Mouse (Mus musculus) embryonic fibroblast, embryonic 13.5 days (primary cell): ENCODE measurements around the gene B4gat1.

Experiments
- CTCF ChIP-seq: IDR thresholded peaks from 2 replicates; pipeline ENCODE4 v1.5.1; 2011; ENCODE audit warnings: mild to moderate bottlenecking, control low read depth, low read length, moderate library complexity, borderline replicate concordance; ENCODE audit not compliant: insufficient read depth
- POLR2A ChIP-seq: IDR thresholded peaks from 2 replicates; pipeline ENCODE4 v1.6.1; 2011; ENCODE audit warnings: low read depth, mild to moderate bottlenecking, control low read depth, low read length, moderate library complexity

DNA sequence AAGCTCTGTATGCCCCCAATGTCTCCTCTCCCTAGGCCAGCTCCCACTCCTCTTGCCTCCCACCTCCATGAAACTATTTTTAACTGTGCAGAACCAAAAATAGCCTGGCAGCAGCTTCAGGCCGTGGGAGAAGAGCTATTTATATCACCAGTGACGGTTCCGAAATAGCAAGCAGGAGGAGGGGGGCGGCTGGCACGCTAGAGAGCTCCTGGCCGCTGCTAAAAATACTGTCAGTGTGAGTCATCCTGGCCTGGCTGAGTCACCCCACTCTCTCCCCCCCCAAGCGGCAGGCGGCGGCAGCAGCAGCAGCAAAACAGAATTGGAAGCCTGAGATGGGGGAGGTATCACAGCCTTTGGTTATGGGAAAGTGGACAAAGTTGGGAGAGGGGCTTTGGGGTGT lies 45.7 kb upstream of the B4gat1 start:
- TF ChIP-seq CTCF (no peak), POLR2A (no peak)
